Mouse (Mus musculus) megakaryocyte, embryonic 14.5 days (primary cell): ENCODE data around the gene Rnf213.

ENCODE experiments used
- FLI1 ChIP-seq: IDR thresholded peaks from 2 replicates; pipeline ENCODE4 v1.6.1; 2012; ENCODE audit warnings: low read length, inconsistent platforms, mixed read lengths
- GATA1 ChIP-seq: IDR thresholded peaks from 3 replicates; pipeline ENCODE4 v1.6.1; 2012; ENCODE audit warnings: mixed read lengths, low read length, inconsistent platforms, borderline replicate concordance

DNA sequence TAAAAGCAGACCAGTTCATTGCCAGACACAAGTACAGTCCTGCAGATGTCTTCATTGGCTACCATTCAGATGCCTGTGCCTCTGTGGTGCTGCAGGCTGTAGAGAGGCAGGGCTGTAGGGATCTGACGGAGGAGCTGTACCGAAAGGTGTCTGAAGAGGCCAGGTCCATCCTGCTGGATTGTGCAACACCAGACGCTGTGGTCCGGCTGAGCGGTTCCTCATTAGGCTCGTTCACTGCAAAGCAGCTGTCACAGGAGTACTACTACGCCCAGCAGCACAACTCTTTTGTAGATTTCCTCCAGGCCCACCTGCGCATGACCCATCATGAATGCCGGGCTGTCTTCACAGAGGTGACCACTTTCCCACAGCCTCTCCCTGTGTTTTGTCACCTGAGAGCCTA, 50.5 kb downstream of the Rnf213 start:
- TF ChIP-seq GATA1 (no peak), FLI1 (no peak)
